Mouse (Mus musculus) frontal cortex, adult 2 months (tissue): ENCODE measurements around the gene Cdh26. TPM values are rescaled to one million over a fixed set of nuclear protein-coding genes. Genes with fewer than 3 reads are reported as not detected.

Source experiments
- DNase-seq, 2 experiments: peaks; one replicate each; pipeline ENCODE4 v3.0.0; 2022; ENCODE audit warnings: low spot score in 1 of 2; ENCODE audit errors: extremely low spot score in 1 of 2
- polyA plus RNA-seq: library from polyadenylated mRNA; depleted of rRNA; stranded (reverse); fragments of >200 nt; gene quantifications from 2 replicates; pipeline ENCODE4 v1.2.3, GENCODE M21; 2012; rRNA removed

Gene Cdh26
- polyA plus RNA-seq, 1 experiment, result 1.3 TPM

- DNase-seq, result no peak
These were observed 75.7 kb downstream of the Cdh26 start for GRCm38 (mm10) chr2:178506056-178506455.

GRCm38 (mm10) chr2:178507379-178508014 is 77.2 kb downstream of the Cdh26 start:
- peak in 1 of 2 experiments; percentile 91 for DNase-seq

GRCm38 (mm10) chr2:178508279-178508678 is 77.9 kb downstream of the Cdh26 start:
- DNase-seq, result no peak

GRCm38 (mm10) chr2:178513043-178513442 is 82.7 kb downstream of the Cdh26 start:
- DNase-seq, result no peak

- peak in 1 of 2 experiments; percentile 18 for DNase-seq
These were observed 83.3 kb downstream of the Cdh26 start for GRCm38 (mm10) chr2:178513636-178514071.

GRCm38 (mm10) chr2:178516421-178516820 is 86.1 kb downstream of the Cdh26 start:
- DNase-seq, result no peak

GRCm38 (mm10) chr2:178516941-178517340 is 86.6 kb downstream of the Cdh26 start:
- DNase-seq, result no peak

GRCm38 (mm10) chr2:178519321-178519720 is 89.0 kb downstream of the Cdh26 start:
- no peak for DNase-seq

GRCm38 (mm10) chr2:178520216-178520615 is 89.9 kb downstream of the Cdh26 start:
- DNase-seq, result no peak

- DNase-seq, result no peak
These were observed 92.0 kb downstream of the Cdh26 start for GRCm38 (mm10) chr2:178522331-178522730.

GRCm38 (mm10) chr2:178522786-178523185 is 92.5 kb downstream of the Cdh26 start:
- DNase-seq, result no peak

GRCm38 (mm10) chr2:178526776-178527175 is 96.4 kb downstream of the Cdh26 start:
- no peak for DNase-seq

- DNase-seq, result no peak
These were observed 100.9 kb downstream of the Cdh26 start for GRCm38 (mm10) chr2:178531226-178531625.

- DNase-seq, result no peak
These were observed 106.2 kb downstream of the Cdh26 start for GRCm38 (mm10) chr2:178536574-178536973.

Other genes with a start within 250 kb of the Cdh26 start
- gene Sycp2, start 22.8 kb upstream of the Cdh26 start, polyA plus RNA-seq, result 0.74 and 0.92 TPM in 2 replicates
- 5.8 and 5.9 TPM in 2 replicates for gene Ppp1r3d, start 16.1 kb upstream of the Cdh26 start, polyA plus RNA-seq
- gene Fam217b, start 16.0 kb upstream of the Cdh26 start, polyA plus RNA-seq, result 28.1 and 29.5 TPM in 2 replicates